Mouse (Mus musculus): Measurements from ENCODE around the gene Nop10.
A peak's percentile ranks its signal among the peaks of the same experiment; 100 is the strongest.

Gene Nop10

GRCm38 (mm10) chr2:112261748-112262653, at the start of gene Nop10:
TSS of gene Nop10 (plus strand) at chr2:112261926.
- DNase-seq (ENCODE audit: low read depth, low spot score), result peak; percentile 78

GRCm38 (mm10) chr2:112215977-112216376, 45.7 kb upstream of the Nop10 start:
- no peak for DNase-seq (ENCODE audit: low read depth, low spot score)

- no peak for DNase-seq (ENCODE audit: low read depth, low spot score)
These were observed 44.1 kb upstream of the Nop10 start for GRCm38 (mm10) chr2:112217614-112218013.

- no peak for DNase-seq (ENCODE audit: low read depth, low spot score)
These were observed 40.8 kb upstream of the Nop10 start for GRCm38 (mm10) chr2:112220880-112221279.

- DNase-seq (ENCODE audit: low read depth, low spot score), result no peak
These were observed 39.1 kb upstream of the Nop10 start for GRCm38 (mm10) chr2:112222607-112223006.

- no peak for DNase-seq (ENCODE audit: low read depth, low spot score)
These were observed 37.4 kb upstream of the Nop10 start for GRCm38 (mm10) chr2:112224356-112224755.

GRCm38 (mm10) chr2:112232623-112233022, 29.1 kb upstream of the Nop10 start:
- no peak for DNase-seq (ENCODE audit: low read depth, low spot score)

GRCm38 (mm10) chr2:112236620-112237019, 25.1 kb upstream of the Nop10 start:
- DNase-seq (ENCODE audit: low read depth, low spot score), result no peak

- DNase-seq (ENCODE audit: low read depth, low spot score), result no peak
These were observed 23.7 kb upstream of the Nop10 start for GRCm38 (mm10) chr2:112238006-112238405.

- DNase-seq (ENCODE audit: low read depth, low spot score), result peak; percentile 38
These were observed 22.4 kb upstream of the Nop10 start, which contains the start of gene Lpcat4 for GRCm38 (mm10) chr2:112239212-112239934. TSS of gene Lpcat4 (plus strand) at chr2:112239468.

GRCm38 (mm10) chr2:112239935-112240721, 21.6 kb upstream of the Nop10 start:
- no peak for DNase-seq (ENCODE audit: low read depth, low spot score)

- DNase-seq (ENCODE audit: low read depth, low spot score), result no peak
These were observed 19.9 kb upstream of the Nop10 start for GRCm38 (mm10) chr2:112241787-112242186.

- DNase-seq (ENCODE audit: low read depth, low spot score), result no peak
These were observed 16.4 kb upstream of the Nop10 start for GRCm38 (mm10) chr2:112245307-112245706.

- no peak for DNase-seq (ENCODE audit: low read depth, low spot score)
These were observed 15.5 kb upstream of the Nop10 start for GRCm38 (mm10) chr2:112246193-112246592.

- no peak for DNase-seq (ENCODE audit: low read depth, low spot score)
These were observed 14.4 kb upstream of the Nop10 start for GRCm38 (mm10) chr2:112247323-112247722.

- no peak for DNase-seq (ENCODE audit: low read depth, low spot score)
These were observed 11.8 kb upstream of the Nop10 start for GRCm38 (mm10) chr2:112249780-112250453.

- no peak for DNase-seq (ENCODE audit: low read depth, low spot score)
These were observed 6.8 kb upstream of the Nop10 start for GRCm38 (mm10) chr2:112254675-112255515.

- peak; percentile 32 for DNase-seq (ENCODE audit: low read depth, low spot score)
These were observed 2.3 kb upstream of the Nop10 start, which contains the start of gene Nutm1 for GRCm38 (mm10) chr2:112259241-112259962. TSS of gene Nutm1 (minus strand) at chr2:112259291.

GRCm38 (mm10) chr2:112262779-112263295, 1.1 kb downstream of the Nop10 start:
- DNase-seq (ENCODE audit: low read depth, low spot score), result no peak
